Mouse (Mus musculus) CD4-positive naive resting alpha-beta T cell, adult 57 days (primary cell): ENCODE measurements around the gene Klhl22. TPM values are rescaled to one million over a fixed set of nuclear protein-coding genes. Genes with fewer than 3 reads are reported as not detected.

Experiments
- total RNA-seq: library from RNA; stranded (reverse); gene quantifications from one replicate; pipeline ENCODE4 v1.2.4, GENCODE M21; 2023

Klhl22 gene
- 22.1 TPM for total RNA-seq

GRCm38 (mm10) chr16:17759344-17759773 lies at the start of gene Klhl22:
TSS of gene Klhl22 (plus strand) at chr16:17759618.

GRCm38 (mm10) chr16:17732841-17733340 lies 26.5 kb upstream of the Klhl22 start, which contains the start of gene Med15:
TSS of gene Med15 (minus strand) at chr16:17732891.

GRCm38 (mm10) chr16:17796971-17797811 lies 37.8 kb downstream of the Klhl22 start, which contains the start of gene Scarf2:
TSS of gene Scarf2 (plus strand) at chr16:17797282.

GRCm38 (mm10) chr16:17832821-17833220 lies 73.4 kb downstream of the Klhl22 start, which contains the start of gene B830017H08Rik:
TSS of gene B830017H08Rik (plus strand) at chr16:17833121.

GRCm38 (mm10) chr16:17838051-17838450 lies 78.6 kb downstream of the Klhl22 start, which contains the start of gene Car15:
TSS of gene Car15 (minus strand) at chr16:17838364.

Other genes with a start within 250 kb of the Klhl22 start
- gene Thap7, start 228.5 kb upstream of the Klhl22 start, total RNA-seq: 41.0 TPM
- not detected for gene Lrrc74b, start 198.4 kb upstream of the Klhl22 start, total RNA-seq
- not detected for gene P2rx6, start 197.7 kb upstream of the Klhl22 start, total RNA-seq
- gene Slc7a4, start 176.4 kb upstream of the Klhl22 start, total RNA-seq: 0.56 TPM
- gene Smpd4, start 140.3 kb upstream of the Klhl22 start, total RNA-seq: 43.7 TPM
- not detected for gene Ccdc74a, start 113.1 kb upstream of the Klhl22 start, total RNA-seq
- gene Med15, start 26.7 kb upstream of the Klhl22 start, total RNA-seq: 137 TPM
- gene Scarf2, start 37.7 kb downstream of the Klhl22 start, total RNA-seq: 0.53 TPM
- not detected for gene B830017H08Rik, start 73.5 kb downstream of the Klhl22 start, total RNA-seq
- 17.4 TPM for gene Car15, start 78.7 kb downstream of the Klhl22 start, total RNA-seq
- 4.2 TPM for gene Gm20518, start 132.1 kb downstream of the Klhl22 start, total RNA-seq
- not detected for gene Tssk1, start 134.6 kb downstream of the Klhl22 start, total RNA-seq
- gene Dgcr2, start 138.9 kb downstream of the Klhl22 start, total RNA-seq: 73.1 TPM
- not detected for gene Tssk2, start 139.0 kb downstream of the Klhl22 start, total RNA-seq
- 72.0 TPM for gene Ess2, start 151.7 kb downstream of the Klhl22 start, total RNA-seq
- not detected for gene Gsc2, start 155.4 kb downstream of the Klhl22 start, total RNA-seq
- gene Slc25a1, start 168.6 kb downstream of the Klhl22 start, total RNA-seq: 15.7 TPM
- gene Vpreb2, start 220.8 kb downstream of the Klhl22 start, total RNA-seq: not detected